Mouse (Mus musculus): ENCODE results near the gene Shf. TPM values are rescaled to one million over a fixed set of nuclear protein-coding genes. Genes with fewer than 3 reads are reported as not detected.

Shf gene
- total and polyA plus RNA-seq, 2 experiments: 6.6 to 14.0 TPM

DNA sequence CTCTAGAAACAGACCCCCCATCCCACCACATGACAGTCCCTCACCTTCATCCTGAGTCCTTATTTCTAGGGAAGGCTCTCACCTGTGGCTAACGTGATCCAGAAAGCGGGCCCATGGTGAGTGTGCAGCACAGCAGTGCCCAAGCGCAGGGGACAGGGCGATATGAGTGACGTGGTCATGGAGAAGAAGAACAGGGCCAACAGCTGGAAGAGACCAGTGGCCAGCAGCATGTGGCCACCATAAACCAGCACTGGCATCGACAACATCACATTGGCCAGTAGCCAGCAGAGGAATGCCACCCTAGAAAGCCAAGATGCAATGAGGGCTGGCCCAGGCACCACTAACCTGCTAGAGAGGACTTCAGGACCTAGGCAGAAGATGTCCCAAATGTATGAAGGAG, 64.4 kb downstream of the Shf start:
- Histone ChIP-seq H3K9ac (ENCODE audit: low read depth, low read length) (no peak overlapping the region), H3K4me3 (ENCODE audit: insufficient read depth, low read depth, low read length) (no peak overlapping the region), H3K27ac (replicated peaks; ENCODE audit: insufficient read depth, low read depth, low read length) (no peak overlapping the region), H3K36me3 (ENCODE audit: control insufficient read depth, insufficient read depth, low read length) (no peaks in the 10 kb centered on the region), H3K4me1 (ENCODE audit: control insufficient read depth, insufficient read depth, low read length) (peaks cover 8% of the 10 kb centered on the region), H3K79me2 (ENCODE audit: control insufficient read depth, insufficient read depth, low read length) (no peaks in the 10 kb centered on the region), H3K27me3 (ENCODE audit: control insufficient read depth, insufficient read depth, low read length) (peaks cover 22% of the 10 kb centered on the region)
- TF ChIP-seq CTCF (IDR thresholded peaks at IDR 0.05; ENCODE audit: low read depth, low read length): no peak
- TF ChIP-seq POLR2A (IDR thresholded peaks at IDR 0.05; ENCODE audit: extremely low read depth, insufficient read depth, low read length): no peak
- 93% methylated on average over 6 of the region's 6 CpGs for WGBS
- no peak for DNase-seq (ENCODE audit: extremely low read depth, low read depth, low spot score)

DNA sequence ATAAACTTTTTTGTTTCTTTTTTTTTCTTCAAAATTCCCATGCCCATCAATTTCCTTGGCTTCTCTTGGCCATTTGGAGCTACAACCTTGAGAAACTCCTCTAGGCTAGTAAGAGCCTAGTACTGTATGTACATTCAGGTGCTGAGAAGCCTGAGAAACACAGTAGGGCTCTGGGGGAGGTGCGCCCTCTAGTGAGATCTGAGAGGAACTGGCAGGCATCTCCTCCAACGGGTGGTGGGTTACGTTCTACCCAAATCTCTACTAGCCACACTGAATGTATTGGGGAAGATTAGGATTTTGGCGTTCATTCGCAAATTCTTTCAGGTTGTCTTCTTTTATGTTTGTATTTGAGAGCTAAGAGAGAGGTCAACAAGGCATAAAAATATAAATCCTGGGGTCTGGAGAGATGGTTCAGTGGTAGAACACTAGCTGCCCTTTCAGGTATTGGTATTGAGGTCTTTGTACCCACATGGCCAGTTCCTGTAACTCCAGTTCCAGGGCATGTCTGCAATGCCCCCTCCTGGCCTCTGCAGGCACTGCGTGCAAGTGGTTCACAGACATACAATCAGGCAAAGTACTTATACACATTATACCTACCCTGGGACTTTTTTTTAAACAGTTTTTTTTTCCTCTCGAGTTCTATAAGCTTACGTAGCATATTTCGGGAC, 66.3 kb downstream of the Shf start:
- Histone ChIP-seq H3K79me2 (ENCODE audit: control insufficient read depth, insufficient read depth, low read length) (no peaks in the 10 kb centered on the region), H3K4me3 (ENCODE audit: insufficient read depth, low read depth, low read length) (no peak overlapping the region), H3K27me3 (ENCODE audit: control insufficient read depth, insufficient read depth, low read length) (peaks cover 29% of the 10 kb centered on the region), H3K9ac (ENCODE audit: low read depth, low read length) (no peak overlapping the region), H3K4me1 (ENCODE audit: control insufficient read depth, insufficient read depth, low read length) (peaks cover 15% of the 10 kb centered on the region), H3K36me3 (ENCODE audit: control insufficient read depth, insufficient read depth, low read length) (no peaks in the 10 kb centered on the region), H3K27ac (replicated peaks; ENCODE audit: insufficient read depth, low read depth, low read length) (no peak overlapping the region)
- DNase-seq (ENCODE audit: extremely low read depth, low read depth, low spot score): peak; percentile 64
- 4% methylated on average over 9 of the region's 9 CpGs for WGBS
- TF ChIP-seq POLR2A (IDR thresholded peaks at IDR 0.05; ENCODE audit: extremely low read depth, insufficient read depth, low read length) (no peak), CTCF (IDR thresholded peaks at IDR 0.05; ENCODE audit: low read depth, low read length) (peak; percentile 95)

DNA sequence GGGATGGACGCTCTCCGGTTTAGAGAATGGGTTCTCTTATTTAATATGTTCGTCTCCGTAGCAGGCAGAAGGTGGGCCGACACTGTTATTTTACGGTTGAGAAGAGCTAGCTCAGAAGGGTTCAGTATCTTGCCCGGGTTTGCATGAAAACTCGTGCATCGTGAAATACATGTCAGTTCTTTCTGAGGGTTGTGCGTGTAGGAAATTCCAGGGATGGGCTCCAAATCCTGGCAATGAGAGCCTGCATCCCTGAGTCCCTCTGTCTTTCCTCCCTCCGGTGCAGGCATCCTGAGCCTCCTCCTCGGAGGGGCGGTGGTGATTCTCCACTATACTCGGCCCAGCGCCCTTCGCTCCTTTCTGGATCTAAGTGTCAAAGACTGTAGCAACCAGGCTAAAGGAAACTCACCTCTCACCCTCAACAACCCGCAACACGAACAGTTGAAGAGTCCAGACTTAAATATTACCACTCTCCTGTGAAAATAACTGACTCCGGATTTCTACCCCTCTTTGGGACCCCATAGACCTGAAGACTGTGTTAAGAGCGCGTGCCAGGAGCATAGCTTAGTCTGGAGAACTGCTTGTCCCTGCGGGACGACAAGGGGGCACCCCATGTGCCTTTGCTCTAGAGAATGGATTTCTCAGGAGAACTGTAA, 66.9 kb downstream of the Shf start:
- 15% methylated on average over 23 of the region's 23 CpGs for WGBS
- H3K79me2 ChIP-seq (ENCODE audit: control insufficient read depth, insufficient read depth, low read length): no peaks in the 10 kb centered on the region
- no peak overlapping the region for H3K4me3 ChIP-seq (ENCODE audit: insufficient read depth, low read depth, low read length)
- H3K36me3 ChIP-seq (ENCODE audit: control insufficient read depth, insufficient read depth, low read length): no peaks in the 10 kb centered on the region
- no peak overlapping the region for H3K9ac ChIP-seq (ENCODE audit: low read depth, low read length)
- no peak overlapping the region for H3K27ac ChIP-seq (replicated peaks; ENCODE audit: insufficient read depth, low read depth, low read length)
- H3K27me3 ChIP-seq (ENCODE audit: control insufficient read depth, insufficient read depth, low read length): peaks cover 35% of the 10 kb centered on the region
- no peak for DNase-seq (ENCODE audit: extremely low read depth, low read depth, low spot score)
- TF ChIP-seq POLR2A (IDR thresholded peaks at IDR 0.05; ENCODE audit: extremely low read depth, insufficient read depth, low read length) (no peak), CTCF (IDR thresholded peaks at IDR 0.05; ENCODE audit: low read depth, low read length) (no peak)
- H3K4me1 ChIP-seq (ENCODE audit: control insufficient read depth, insufficient read depth, low read length): peaks cover 15% of the 10 kb centered on the region

DNA sequence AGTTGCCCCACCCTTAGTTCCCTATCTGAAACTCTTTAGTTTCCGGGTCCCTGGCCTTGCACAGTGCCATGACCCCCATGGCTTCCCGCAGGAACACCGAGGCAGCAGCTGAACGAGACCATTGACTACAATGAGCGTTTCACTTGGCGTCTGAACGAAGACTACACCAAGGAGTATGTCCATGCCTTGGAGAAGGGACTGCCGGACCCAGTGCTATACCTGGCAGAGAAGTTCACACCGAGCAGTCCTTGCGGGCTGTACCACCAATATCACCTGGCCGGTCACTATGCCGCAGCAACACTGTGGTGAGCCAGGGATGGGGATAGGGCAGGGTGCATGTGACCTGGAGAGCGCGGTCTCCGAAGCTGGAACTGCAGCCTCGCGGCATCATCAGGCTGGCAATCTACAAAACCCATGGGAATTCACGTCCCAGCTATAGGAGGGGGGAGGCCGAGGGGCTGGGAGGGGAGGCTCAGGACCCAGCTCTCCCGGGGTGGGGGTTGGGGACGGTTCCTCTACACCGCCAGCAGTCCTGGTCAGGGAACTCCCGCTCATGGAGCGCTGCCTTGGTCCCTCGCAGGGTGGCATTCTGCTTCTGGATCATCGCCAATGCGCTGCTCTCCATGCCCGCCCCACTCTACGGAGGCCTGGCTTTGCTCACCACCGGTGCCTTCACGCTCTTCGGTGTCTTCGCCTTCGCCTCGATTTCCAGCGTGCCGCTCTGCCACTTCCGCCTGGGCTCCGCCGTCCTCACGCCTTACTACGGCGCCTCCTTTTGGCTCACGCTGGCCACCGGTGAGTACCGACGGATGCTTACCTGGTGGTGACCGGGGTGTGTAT, 67.7 kb downstream of the Shf start:
- H3K36me3 ChIP-seq (ENCODE audit: control insufficient read depth, insufficient read depth, low read length): no peaks in the 10 kb centered on the region
- 1% methylated on average over 48 of the region's 48 CpGs for WGBS
- no peak for DNase-seq (ENCODE audit: extremely low read depth, low read depth, low spot score)

DNA sequence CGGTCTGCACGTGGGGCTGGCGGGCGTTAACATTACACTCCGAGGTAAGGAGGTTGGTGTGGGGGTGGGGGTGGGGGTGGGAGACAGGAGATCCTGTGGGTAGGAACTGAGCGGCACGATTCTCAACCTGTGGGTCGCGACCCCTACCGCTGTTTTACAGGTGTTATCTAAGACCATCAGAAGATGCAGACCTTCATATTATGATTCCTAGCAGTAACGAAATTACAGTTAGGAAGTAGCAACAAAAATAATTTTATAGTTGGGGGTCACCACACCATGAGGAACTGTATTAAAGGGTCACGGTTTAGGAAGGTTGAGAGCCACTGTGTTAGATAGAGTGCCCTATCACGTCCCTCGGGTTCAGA, 68.3 kb downstream of the Shf start:
- no peak overlapping the region for H3K9ac ChIP-seq (ENCODE audit: low read depth, low read length)
- no peaks in the 10 kb centered on the region for H3K79me2 ChIP-seq (ENCODE audit: control insufficient read depth, insufficient read depth, low read length)
- no peak overlapping the region for H3K27ac ChIP-seq (replicated peaks; ENCODE audit: insufficient read depth, low read depth, low read length)
- H3K27me3 ChIP-seq (ENCODE audit: control insufficient read depth, insufficient read depth, low read length): peaks cover 38% of the 10 kb centered on the region
- H3K36me3 ChIP-seq (ENCODE audit: control insufficient read depth, insufficient read depth, low read length): no peaks in the 10 kb centered on the region
- DNase-seq (ENCODE audit: extremely low read depth, low read depth, low spot score): no peak
- 7% methylated on average over 14 of the region's 14 CpGs for whole genome bisulfite sequencing
- TF ChIP-seq CTCF (IDR thresholded peaks at IDR 0.05; ENCODE audit: low read depth, low read length): no peak
- no peak for TF ChIP-seq POLR2A (IDR thresholded peaks at IDR 0.05; ENCODE audit: extremely low read depth, insufficient read depth, low read length)
- peaks cover 15% of the 10 kb centered on the region for H3K4me1 ChIP-seq (ENCODE audit: control insufficient read depth, insufficient read depth, low read length)
- H3K4me3 ChIP-seq (ENCODE audit: insufficient read depth, low read depth, low read length): no peak overlapping the region

More for the DNA sequence above, 67.7 kb downstream of the Shf start:
- Histone ChIP-seq H3K4me1 (ENCODE audit: control insufficient read depth, insufficient read depth, low read length) (peaks cover 15% of the 10 kb centered on the region), H3K27ac (replicated peaks; ENCODE audit: insufficient read depth, low read depth, low read length) (no peak overlapping the region), H3K4me3 (ENCODE audit: insufficient read depth, low read depth, low read length) (peak overlapping the region; percentile 32; the same call in 1 of the 2 replicates), H3K9ac (ENCODE audit: low read depth, low read length) (no peak overlapping the region), H3K27me3 (ENCODE audit: control insufficient read depth, insufficient read depth, low read length) (peaks cover 35% of the 10 kb centered on the region), H3K79me2 (ENCODE audit: control insufficient read depth, insufficient read depth, low read length) (no peaks in the 10 kb centered on the region)
- no peak for TF ChIP-seq POLR2A (IDR thresholded peaks at IDR 0.05; ENCODE audit: extremely low read depth, insufficient read depth, low read length)
- no peak for TF ChIP-seq CTCF (IDR thresholded peaks at IDR 0.05; ENCODE audit: low read depth, low read length)
